Mouse (Mus musculus): ENCODE measurements around the gene Rpsa. TPM values are rescaled to one million over a fixed set of nuclear protein-coding genes. Genes with fewer than 3 reads are reported as not detected.

The Rpsa gene
- polyA plus RNA-seq, 1 experiment from 2014 or later: 727 TPM

- no peaks in the 10 kb centered on the region for H3K36me3 ChIP-seq (ENCODE audit: control insufficient read depth, insufficient read depth)
Observed at GRCm38 (mm10) chr9:120110211-120111018, 17.1 kb upstream of the Rpsa start, which contains the start of gene Slc25a38. Slc25a38 (plus strand) TSS chr9:120110374.

DNA sequence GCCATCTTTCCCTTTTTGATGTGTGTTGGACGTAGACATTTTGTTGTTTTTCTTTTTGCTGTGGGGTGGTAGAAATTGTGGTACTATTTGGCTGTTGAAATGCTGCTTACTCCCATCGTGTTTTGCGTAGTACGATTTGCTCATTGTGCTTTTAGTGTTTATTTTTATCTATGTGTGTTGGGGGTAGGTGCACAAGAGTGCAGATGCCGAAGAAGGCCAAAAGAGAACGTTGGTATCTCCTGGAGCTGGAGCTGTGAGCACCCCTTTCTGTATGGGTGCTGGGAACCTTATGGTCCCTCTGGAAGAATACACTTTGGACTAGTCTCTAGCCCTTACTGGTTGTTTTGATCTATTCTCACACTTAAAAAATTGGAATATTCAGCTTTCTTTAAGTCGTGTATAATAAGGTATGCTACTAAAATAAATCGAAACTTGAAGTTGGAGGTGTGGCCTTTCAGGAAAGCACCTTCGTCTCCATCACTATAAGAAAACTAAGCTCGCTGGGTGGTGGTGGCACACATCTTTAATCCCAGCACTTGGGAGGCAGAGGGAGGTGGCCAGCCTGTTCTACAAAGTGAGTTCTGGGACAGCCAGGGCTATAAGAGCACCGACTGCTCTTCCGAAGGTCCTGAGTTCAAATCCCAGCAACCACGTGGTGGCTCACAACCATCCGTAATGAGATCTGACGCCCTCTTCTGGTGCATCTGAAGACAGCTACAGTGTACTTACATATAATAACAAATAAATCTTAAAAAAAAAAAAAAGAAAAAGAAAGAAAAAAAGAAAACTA, 16.1 kb upstream of the Rpsa start:
- H3K9me3 ChIP-seq (replicated peaks; ENCODE audit: control insufficient read depth, low read length): no peaks in the 10 kb centered on the region
- peaks cover under 1% of the 10 kb centered on the region; the same call in 1 of the 2 replicates for H3K36me3 ChIP-seq (ENCODE audit: control insufficient read depth, insufficient read depth)
- peak overlapping the region; percentile 82 for H3K4me3 ChIP-seq (ENCODE audit: low read depth, low read length)
- peaks cover 40% of the 10 kb centered on the region for H3K4me1 ChIP-seq (ENCODE audit: control insufficient read depth, low read depth, low read length)
- no peaks in the 10 kb centered on the region for H3K27me3 ChIP-seq (ENCODE audit: control insufficient read depth, insufficient read depth, low read depth, low read length)
- no peak for ATAC-seq (ENCODE audit: low read depth)
- 51% methylated on average over 15 of the region's 15 CpGs for WGBS (ENCODE audit: insufficient replicate concordance)
- H3K27ac ChIP-seq (ENCODE audit: low read length): peak overlapping the region; percentile 99
- H3K9ac ChIP-seq (ENCODE audit: low read depth, low read length): peak overlapping the region; percentile 90
- H3K4me2 ChIP-seq (ENCODE audit: low read depth, low read length): peak overlapping the region; percentile 87

More at GRCm38 (mm10) chr9:120110211-120111018, 17.1 kb upstream of the Rpsa start, which contains the start of gene Slc25a38:
- WGBS (ENCODE audit: insufficient replicate concordance): under 1% methylated on average over 62 of the region's 62 CpGs
- Histone ChIP-seq H3K4me2 (ENCODE audit: low read depth, low read length) (peak within 1 kb of the TSS; percentile 87), H3K27ac (ENCODE audit: low read length) (peak within 1 kb of the TSS; percentile 99), H3K27me3 (ENCODE audit: control insufficient read depth, insufficient read depth, low read depth, low read length) (no peaks in the 10 kb centered on the region), H3K4me3 (ENCODE audit: low read depth, low read length) (peak within 1 kb of the TSS; percentile 82), H3K9me3 (replicated peaks; ENCODE audit: control insufficient read depth, low read length) (no peaks in the 10 kb centered on the region), H3K9ac (ENCODE audit: low read depth, low read length) (peak within 1 kb of the TSS; percentile 90), H3K4me1 (ENCODE audit: control insufficient read depth, low read depth, low read length) (peaks cover 36% of the 10 kb centered on the region)
- ATAC-seq (ENCODE audit: low read depth): peak; percentile 82

- peak; percentile 9 for ATAC-seq (ENCODE audit: low read depth)
- 35% methylated on average over 6 of the region's 6 CpGs for WGBS (ENCODE audit: insufficient replicate concordance)
- peak overlapping the region; percentile 99 for H3K27ac ChIP-seq (ENCODE audit: low read length)
- no peaks in the 10 kb centered on the region for H3K27me3 ChIP-seq (ENCODE audit: control insufficient read depth, insufficient read depth, low read depth, low read length)
- H3K4me1 ChIP-seq (ENCODE audit: control insufficient read depth, low read depth, low read length): peaks cover 47% of the 10 kb centered on the region
- H3K9me3 ChIP-seq (replicated peaks; ENCODE audit: control insufficient read depth, low read length): no peaks in the 10 kb centered on the region
- H3K4me3 ChIP-seq (ENCODE audit: low read depth, low read length): peak overlapping the region; percentile 14
- H3K9ac ChIP-seq (ENCODE audit: low read depth, low read length): peak overlapping the region; percentile 60
- peaks cover 10% of the 10 kb centered on the region for H3K36me3 ChIP-seq (ENCODE audit: control insufficient read depth, insufficient read depth)
- H3K4me2 ChIP-seq (ENCODE audit: low read depth, low read length): peak overlapping the region; percentile 76
Observed at GRCm38 (mm10) chr9:120112472-120112871, 15.0 kb upstream of the Rpsa start.

GRCm38 (mm10) chr9:120113456-120113855, 14.0 kb upstream of the Rpsa start:
- Histone ChIP-seq H3K9me3 (replicated peaks; ENCODE audit: control insufficient read depth, low read length) (no peaks in the 10 kb centered on the region), H3K9ac (ENCODE audit: low read depth, low read length) (peak overlapping the region; percentile 60), H3K36me3 (ENCODE audit: control insufficient read depth, insufficient read depth) (peaks cover 20% of the 10 kb centered on the region), H3K27me3 (ENCODE audit: control insufficient read depth, insufficient read depth, low read depth, low read length) (no peaks in the 10 kb centered on the region), H3K4me3 (ENCODE audit: low read depth, low read length) (peak overlapping the region; percentile 14; the same call in 1 of the 2 replicates), H3K27ac (ENCODE audit: low read length) (peak overlapping the region; percentile 99), H3K4me1 (ENCODE audit: control insufficient read depth, low read depth, low read length) (peaks cover 57% of the 10 kb centered on the region), H3K4me2 (ENCODE audit: low read depth, low read length) (peak overlapping the region; percentile 76)
- no peak for ATAC-seq (ENCODE audit: low read depth)
- 61% methylated on average over 6 of the region's 7 CpGs for WGBS (ENCODE audit: insufficient replicate concordance)

DNA sequence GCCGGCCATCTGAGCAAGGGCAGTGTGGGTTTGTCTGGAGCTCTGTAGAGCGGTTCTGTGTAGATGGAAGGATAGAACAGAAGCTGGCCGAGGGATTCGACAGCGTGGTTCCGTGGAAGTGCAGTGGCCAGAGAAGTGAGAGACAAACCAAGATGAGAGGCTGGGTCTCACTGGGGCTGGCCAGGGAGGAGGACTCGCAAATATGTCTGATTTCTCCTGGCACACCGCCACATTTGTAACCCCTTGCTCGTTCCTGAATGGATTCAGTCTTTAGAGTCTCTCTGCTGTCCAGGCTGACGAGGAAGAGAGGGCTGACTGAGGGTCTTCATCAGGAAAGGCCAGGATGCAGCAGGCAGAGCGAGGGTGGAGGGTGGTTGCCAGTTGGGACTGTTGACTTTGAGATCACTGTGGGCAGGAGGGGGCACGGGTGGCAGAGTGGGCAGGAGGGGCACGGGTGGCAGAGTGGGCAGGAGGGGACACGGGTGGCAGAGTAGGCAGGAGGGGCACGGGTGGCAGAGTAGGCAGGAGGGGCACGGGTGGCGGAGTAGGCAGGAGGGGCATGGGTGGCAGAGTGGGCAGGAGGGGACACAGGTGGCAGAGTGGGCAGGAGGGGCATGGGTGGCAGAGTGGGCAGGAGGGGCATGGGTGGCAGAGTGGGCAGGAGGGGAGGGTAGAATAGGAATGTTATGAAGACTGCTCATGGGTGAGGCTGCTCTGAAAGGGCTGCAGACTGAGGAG, 13.3 kb upstream of the Rpsa start:
- peaks cover 24% of the 10 kb centered on the region for H3K36me3 ChIP-seq (ENCODE audit: control insufficient read depth, insufficient read depth)
- WGBS (ENCODE audit: insufficient replicate concordance): 65% methylated on average over 17 of the region's 17 CpGs
- H3K27me3 ChIP-seq (ENCODE audit: control insufficient read depth, insufficient read depth, low read depth, low read length): no peaks in the 10 kb centered on the region
- H3K4me2 ChIP-seq (ENCODE audit: low read depth, low read length): peak overlapping the region; percentile 76
- H3K9ac ChIP-seq (ENCODE audit: low read depth, low read length): peak overlapping the region; percentile 84
- H3K27ac ChIP-seq (ENCODE audit: low read length): peak overlapping the region; percentile 99
- peaks cover 61% of the 10 kb centered on the region for H3K4me1 ChIP-seq (ENCODE audit: control insufficient read depth, low read depth, low read length)
- H3K4me3 ChIP-seq (ENCODE audit: low read depth, low read length): peak overlapping the region; percentile 62
- no peak for ATAC-seq (ENCODE audit: low read depth)
- H3K9me3 ChIP-seq (replicated peaks; ENCODE audit: control insufficient read depth, low read length): no peaks in the 10 kb centered on the region

GRCm38 (mm10) chr9:120114789-120115151, 12.7 kb upstream of the Rpsa start:
- peak overlapping the region; percentile 76 for H3K4me2 ChIP-seq (ENCODE audit: low read depth, low read length)
- WGBS (ENCODE audit: insufficient replicate concordance): 26% methylated on average over 2 of the region's 2 CpGs
- H3K4me1 ChIP-seq (ENCODE audit: control insufficient read depth, low read depth, low read length): peaks cover 65% of the 10 kb centered on the region
- peaks cover 30% of the 10 kb centered on the region for H3K36me3 ChIP-seq (ENCODE audit: control insufficient read depth, insufficient read depth)
- peak; percentile 37 for ATAC-seq (ENCODE audit: low read depth)
- H3K9ac ChIP-seq (ENCODE audit: low read depth, low read length): peak overlapping the region; percentile 84
- H3K4me3 ChIP-seq (ENCODE audit: low read depth, low read length): peak overlapping the region; percentile 62
- no peaks in the 10 kb centered on the region for H3K27me3 ChIP-seq (ENCODE audit: control insufficient read depth, insufficient read depth, low read depth, low read length)
- no peaks in the 10 kb centered on the region for H3K9me3 ChIP-seq (replicated peaks; ENCODE audit: control insufficient read depth, low read length)
- peak overlapping the region; percentile 99 for H3K27ac ChIP-seq (ENCODE audit: low read length)

GRCm38 (mm10) chr9:120115580-120115979, 11.9 kb upstream of the Rpsa start:
- peak overlapping the region; percentile 84 for H3K9ac ChIP-seq (ENCODE audit: low read depth, low read length)
- peak overlapping the region; percentile 76 for H3K4me2 ChIP-seq (ENCODE audit: low read depth, low read length)
- WGBS (ENCODE audit: insufficient replicate concordance): 17% methylated on average over 5 of the region's 5 CpGs
- H3K4me3 ChIP-seq (ENCODE audit: low read depth, low read length): peak overlapping the region; percentile 62
- H3K36me3 ChIP-seq (ENCODE audit: control insufficient read depth, insufficient read depth): peaks cover 38% of the 10 kb centered on the region
- no peaks in the 10 kb centered on the region for H3K9me3 ChIP-seq (replicated peaks; ENCODE audit: control insufficient read depth, low read length)
- peaks cover 65% of the 10 kb centered on the region for H3K4me1 ChIP-seq (ENCODE audit: control insufficient read depth, low read depth, low read length)
- H3K27ac ChIP-seq (ENCODE audit: low read length): peak overlapping the region; percentile 99
- ATAC-seq (ENCODE audit: low read depth): peak; percentile 84
- H3K27me3 ChIP-seq (ENCODE audit: control insufficient read depth, insufficient read depth, low read depth, low read length): no peaks in the 10 kb centered on the region

DNA sequence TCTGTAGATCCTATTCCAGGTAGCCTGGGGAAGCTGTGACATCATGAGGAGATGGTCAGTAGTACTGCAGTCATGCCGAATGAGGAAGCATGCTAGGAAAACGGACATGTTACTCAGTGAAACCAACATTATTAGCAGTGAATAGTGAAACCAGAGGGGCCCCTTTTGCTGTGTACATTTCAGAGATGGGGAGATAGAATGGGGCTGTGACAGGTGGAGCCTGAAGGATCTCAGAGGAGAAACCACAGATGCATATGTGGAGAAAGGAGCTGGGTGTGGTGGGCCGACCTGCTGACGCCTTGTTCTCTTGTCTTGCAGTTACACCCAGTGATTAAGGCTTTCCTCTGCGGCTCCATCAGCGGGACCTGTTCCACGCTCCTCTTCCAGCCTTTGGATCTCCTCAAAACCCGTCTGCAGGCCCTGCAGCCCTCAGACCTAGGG, 11.3 kb upstream of the Rpsa start:
- H3K4me2 ChIP-seq (ENCODE audit: low read depth, low read length): peak overlapping the region; percentile 76
- peak overlapping the region; percentile 62 for H3K4me3 ChIP-seq (ENCODE audit: low read depth, low read length)
- 17% methylated on average over 8 of the region's 8 CpGs for WGBS (ENCODE audit: insufficient replicate concordance)

More for the DNA sequence above, 11.3 kb upstream of the Rpsa start:
- Histone ChIP-seq H3K4me1 (ENCODE audit: control insufficient read depth, low read depth, low read length) (peaks cover 65% of the 10 kb centered on the region), H3K27ac (ENCODE audit: low read length) (peak overlapping the region; percentile 99), H3K36me3 (ENCODE audit: control insufficient read depth, insufficient read depth) (peaks cover 44% of the 10 kb centered on the region), H3K27me3 (ENCODE audit: control insufficient read depth, insufficient read depth, low read depth, low read length) (no peaks in the 10 kb centered on the region), H3K9ac (ENCODE audit: low read depth, low read length) (peak overlapping the region; percentile 84), H3K9me3 (replicated peaks; ENCODE audit: control insufficient read depth, low read length) (no peaks in the 10 kb centered on the region)
- peak; percentile 73 for ATAC-seq (ENCODE audit: low read depth)
